Mouse (Mus musculus): ENCODE data around the gene Gas2l1. TPM values are rescaled to one million over a fixed set of nuclear protein-coding genes. Genes with fewer than 3 reads are reported as not detected.

Gene Gas2l1
- polyA plus RNA-seq, 1 experiment from 2014 or later, result 36.3 TPM

GRCm38 (mm10) chr11:5015720-5016119, 49.4 kb downstream of the Gas2l1 start:
- DNase-seq (ENCODE audit: low spot score) (no peak), ATAC-seq (replicated peaks; ENCODE audit: low FRiP score) (no peak)
- no peaks in the 10 kb centered on the region for H3K27me3 ChIP-seq (ENCODE audit: control insufficient read depth, insufficient read depth, low read length)
- WGBS, result 52% methylated on average over 2 of the region's 2 CpGs
- no peak overlapping the region for H3K27ac ChIP-seq (ENCODE audit: low read depth, low read length)
- no peaks in the 10 kb centered on the region for H3K9me3 ChIP-seq (ENCODE audit: control insufficient read depth, low read length)
- H3K9ac ChIP-seq (ENCODE audit: low read length), result no peak overlapping the region
- H3K4me2 ChIP-seq (ENCODE audit: low read depth, low read length, severe bottlenecking), result no peak overlapping the region
- no peaks in the 10 kb centered on the region for H3K4me1 ChIP-seq (replicated peaks; ENCODE audit: control insufficient read depth, insufficient read depth, low read length)
- no peak overlapping the region for H3K4me3 ChIP-seq (ENCODE audit: low read depth, low read length)
- peaks cover 3% of the 10 kb centered on the region; the same call in 1 of the 2 replicates for H3K36me3 ChIP-seq (ENCODE audit: control insufficient read depth, insufficient read depth, low read length)

GRCm38 (mm10) chr11:5012213-5012715, 52.9 kb downstream of the Gas2l1 start:
- H3K36me3 ChIP-seq (ENCODE audit: control insufficient read depth, insufficient read depth, low read length), result no peaks in the 10 kb centered on the region
- DNase-seq (ENCODE audit: low spot score), result no peak
- no peaks in the 10 kb centered on the region for H3K4me1 ChIP-seq (replicated peaks; ENCODE audit: control insufficient read depth, insufficient read depth, low read length)
- no peak overlapping the region for H3K4me2 ChIP-seq (ENCODE audit: low read depth, low read length, severe bottlenecking)
- WGBS, result 92% methylated on average over 5 of the region's 5 CpGs
- H3K9ac ChIP-seq (ENCODE audit: low read length), result no peak overlapping the region
- no peaks in the 10 kb centered on the region for H3K27me3 ChIP-seq (ENCODE audit: control insufficient read depth, insufficient read depth, low read length)
- H3K9me3 ChIP-seq (ENCODE audit: control insufficient read depth, low read length), result no peaks in the 10 kb centered on the region
- ATAC-seq (replicated peaks; ENCODE audit: low FRiP score), result no peak
- H3K4me3 ChIP-seq (ENCODE audit: low read depth, low read length), result no peak overlapping the region
- no peak overlapping the region for H3K27ac ChIP-seq (ENCODE audit: low read depth, low read length)

GRCm38 (mm10) chr11:5011480-5011879, 53.6 kb downstream of the Gas2l1 start:
- no peak for DNase-seq (ENCODE audit: low spot score)
- Histone ChIP-seq H3K27me3 (ENCODE audit: control insufficient read depth, insufficient read depth, low read length) (no peaks in the 10 kb centered on the region), H3K27ac (ENCODE audit: low read depth, low read length) (no peak overlapping the region), H3K4me3 (ENCODE audit: low read depth, low read length) (no peak overlapping the region), H3K36me3 (ENCODE audit: control insufficient read depth, insufficient read depth, low read length) (no peaks in the 10 kb centered on the region), H3K9me3 (ENCODE audit: control insufficient read depth, low read length) (no peaks in the 10 kb centered on the region), H3K9ac (ENCODE audit: low read length) (no peak overlapping the region), H3K4me2 (ENCODE audit: low read depth, low read length, severe bottlenecking) (no peak overlapping the region), H3K4me1 (replicated peaks; ENCODE audit: control insufficient read depth, insufficient read depth, low read length) (no peaks in the 10 kb centered on the region)
- 96% methylated on average over 1 of the region's 1 CpGs for WGBS
- ATAC-seq (replicated peaks; ENCODE audit: low FRiP score), result no peak

DNA sequence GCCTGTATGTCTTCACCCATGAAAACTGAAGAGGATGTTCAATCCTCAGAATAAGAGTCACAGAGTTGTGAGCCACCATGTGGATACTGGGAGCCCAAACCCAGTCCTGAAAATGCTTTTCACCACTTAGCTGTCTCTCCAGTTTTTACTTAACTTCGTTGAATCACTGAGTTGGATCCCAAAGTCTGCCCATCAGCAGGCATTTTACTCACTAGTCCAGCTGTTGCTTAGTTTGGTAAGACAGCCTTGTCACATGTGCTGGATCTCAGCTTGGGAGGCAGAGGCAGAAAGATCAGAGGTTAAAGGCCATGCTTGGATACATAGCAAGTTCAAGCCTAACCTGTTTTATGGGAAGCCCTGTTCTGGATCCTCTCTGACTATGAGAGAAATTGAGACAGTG, 54.9 kb downstream of the Gas2l1 start:
- H3K9me3 ChIP-seq (ENCODE audit: control insufficient read depth, low read length), result no peaks in the 10 kb centered on the region
- no peaks in the 10 kb centered on the region for H3K27me3 ChIP-seq (ENCODE audit: control insufficient read depth, insufficient read depth, low read length)
- H3K27ac ChIP-seq (ENCODE audit: low read depth, low read length), result no peak overlapping the region
- DNase-seq (ENCODE audit: low spot score), result no peak
- H3K4me1 ChIP-seq (replicated peaks; ENCODE audit: control insufficient read depth, insufficient read depth, low read length), result no peaks in the 10 kb centered on the region
- no peak for ATAC-seq (replicated peaks; ENCODE audit: low FRiP score)
- H3K9ac ChIP-seq (ENCODE audit: low read length), result no peak overlapping the region
- no peak overlapping the region for H3K4me3 ChIP-seq (ENCODE audit: low read depth, low read length)
- WGBS, result 75% methylated on average over 1 of the region's 1 CpGs
- H3K4me2 ChIP-seq (ENCODE audit: low read depth, low read length, severe bottlenecking), result no peak overlapping the region
- no peaks in the 10 kb centered on the region for H3K36me3 ChIP-seq (ENCODE audit: control insufficient read depth, insufficient read depth, low read length)

- ATAC-seq (replicated peaks; ENCODE audit: low FRiP score), result no peak
- Histone ChIP-seq H3K4me2 (ENCODE audit: low read depth, low read length, severe bottlenecking) (no peak overlapping the region), H3K36me3 (ENCODE audit: control insufficient read depth, insufficient read depth, low read length) (no peaks in the 10 kb centered on the region), H3K9ac (ENCODE audit: low read length) (no peak overlapping the region), H3K27ac (ENCODE audit: low read depth, low read length) (no peak overlapping the region), H3K4me1 (replicated peaks; ENCODE audit: control insufficient read depth, insufficient read depth, low read length) (no peaks in the 10 kb centered on the region), H3K9me3 (ENCODE audit: control insufficient read depth, low read length) (no peaks in the 10 kb centered on the region), H3K27me3 (ENCODE audit: control insufficient read depth, insufficient read depth, low read length) (no peaks in the 10 kb centered on the region), H3K4me3 (ENCODE audit: low read depth, low read length) (no peak overlapping the region)
- DNase-seq (ENCODE audit: low spot score), result no peak
- WGBS, result 91% methylated on average over 3 of the region's 3 CpGs
Measured at GRCm38 (mm10) chr11:5009354-5010074, 55.6 kb downstream of the Gas2l1 start.

- WGBS, result 81% methylated on average over 3 of the region's 3 CpGs
- H3K27ac ChIP-seq (ENCODE audit: low read depth, low read length), result no peak overlapping the region
- DNase-seq (ENCODE audit: low spot score) (no peak), ATAC-seq (replicated peaks; ENCODE audit: low FRiP score) (no peak)
- no peaks in the 10 kb centered on the region for H3K9me3 ChIP-seq (ENCODE audit: control insufficient read depth, low read length)
- no peak overlapping the region for H3K4me2 ChIP-seq (ENCODE audit: low read depth, low read length, severe bottlenecking)
- no peaks in the 10 kb centered on the region for H3K36me3 ChIP-seq (ENCODE audit: control insufficient read depth, insufficient read depth, low read length)
- no peaks in the 10 kb centered on the region for H3K4me1 ChIP-seq (replicated peaks; ENCODE audit: control insufficient read depth, insufficient read depth, low read length)
- H3K4me3 ChIP-seq (ENCODE audit: low read depth, low read length), result no peak overlapping the region
- H3K9ac ChIP-seq (ENCODE audit: low read length), result no peak overlapping the region
- no peaks in the 10 kb centered on the region for H3K27me3 ChIP-seq (ENCODE audit: control insufficient read depth, insufficient read depth, low read length)
Measured at GRCm38 (mm10) chr11:5008867-5009266, 56.3 kb downstream of the Gas2l1 start.

- Histone ChIP-seq H3K36me3 (ENCODE audit: control insufficient read depth, insufficient read depth, low read length) (no peaks in the 10 kb centered on the region; the same call in 1 of the 2 replicates), H3K4me1 (replicated peaks; ENCODE audit: control insufficient read depth, insufficient read depth, low read length) (no peaks in the 10 kb centered on the region), H3K27ac (ENCODE audit: low read depth, low read length) (no peak overlapping the region), H3K9ac (ENCODE audit: low read length) (no peak overlapping the region), H3K4me3 (ENCODE audit: low read depth, low read length) (no peak overlapping the region), H3K27me3 (ENCODE audit: control insufficient read depth, insufficient read depth, low read length) (no peaks in the 10 kb centered on the region), H3K9me3 (ENCODE audit: control insufficient read depth, low read length) (no peaks in the 10 kb centered on the region), H3K4me2 (ENCODE audit: low read depth, low read length, severe bottlenecking) (no peak overlapping the region)
- ATAC-seq (replicated peaks; ENCODE audit: low FRiP score), result no peak
- WGBS, result 96% methylated on average over 1 of the region's 1 CpGs
- DNase-seq (ENCODE audit: low spot score), result no peak
Measured at GRCm38 (mm10) chr11:5007186-5007585, 57.9 kb downstream of the Gas2l1 start.

DNA sequence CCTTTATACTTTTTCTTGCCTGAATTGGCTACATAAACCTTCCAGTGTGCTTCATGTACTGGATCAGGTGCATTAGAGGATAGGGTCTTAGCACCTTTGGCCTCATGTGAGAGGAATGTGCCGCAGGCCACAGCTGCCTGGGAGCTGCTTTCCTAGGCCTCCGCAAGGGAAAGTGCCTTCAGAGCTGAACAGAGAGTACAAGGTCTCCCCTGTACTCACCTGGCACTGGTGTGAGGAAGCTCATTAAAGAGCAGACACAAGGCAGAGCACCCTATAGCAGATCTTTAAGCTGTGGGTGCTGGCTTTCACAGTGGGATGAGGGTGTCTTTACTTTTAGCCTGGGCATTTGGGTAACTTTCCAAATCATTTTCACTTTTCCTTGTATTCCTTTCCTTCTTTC, 59.6 kb downstream of the Gas2l1 start:
- DNase-seq (ENCODE audit: low spot score) (no peak), ATAC-seq (replicated peaks; ENCODE audit: low FRiP score) (no peak)
- no peaks in the 10 kb centered on the region for H3K9me3 ChIP-seq (ENCODE audit: control insufficient read depth, low read length)
- H3K9ac ChIP-seq (ENCODE audit: low read length), result no peak overlapping the region
- no peaks in the 10 kb centered on the region; the same call in 1 of the 2 replicates for H3K36me3 ChIP-seq (ENCODE audit: control insufficient read depth, insufficient read depth, low read length)
- 88% methylated on average over 2 of the region's 2 CpGs for WGBS
- no peak overlapping the region for H3K27ac ChIP-seq (ENCODE audit: low read depth, low read length)
- H3K27me3 ChIP-seq (ENCODE audit: control insufficient read depth, insufficient read depth, low read length), result no peaks in the 10 kb centered on the region
- H3K4me1 ChIP-seq (replicated peaks; ENCODE audit: control insufficient read depth, insufficient read depth, low read length), result no peaks in the 10 kb centered on the region
- H3K4me2 ChIP-seq (ENCODE audit: low read depth, low read length, severe bottlenecking), result no peak overlapping the region
- no peak overlapping the region for H3K4me3 ChIP-seq (ENCODE audit: low read depth, low read length)
